Mouse (Mus musculus) thymus, postnatal 10 days (tissue): ENCODE results near the gene Prb1.
"Not testable (repeated sequence)": the region's sequence is repeated elsewhere in the genome, so short reads cannot be mapped to it uniquely, and the experiment has no call there.

Experiments
- DNase-seq, 2 experiments: peaks; one replicate each; pipeline ENCODE4 v3.0.0; 2021; ENCODE audit warnings: low spot score in 2 of 2

The Prb1 gene

DNA sequence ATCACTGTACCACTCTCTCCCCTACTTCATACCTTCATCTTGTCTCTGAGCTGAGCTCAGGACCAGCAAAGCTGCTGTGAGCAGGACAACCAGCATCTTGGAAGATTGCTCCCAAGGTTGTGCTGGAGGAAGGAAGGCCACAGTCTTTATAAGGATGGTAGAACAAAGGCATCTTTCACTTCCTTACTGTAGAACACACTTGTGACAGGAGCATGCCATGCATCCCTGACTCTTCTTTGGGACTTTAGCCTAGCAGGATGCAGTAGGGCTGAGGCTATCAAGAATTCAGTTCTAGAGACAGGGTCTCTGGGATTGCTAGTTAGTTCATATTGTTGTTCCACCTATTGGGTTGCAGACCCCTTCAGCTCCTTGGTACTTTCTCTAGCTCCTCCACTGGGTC lies at the start of gene Prb1:
Gene Prb1 (minus strand): TSS at position 101 of the 400 bp plus-strand sequence.
- DNase-seq: not testable (repeated sequence)
